Mouse (Mus musculus) midbrain, embryonic 16.5 days (tissue): ENCODE results near the gene Hist4h4. TPM values are rescaled to one million over a fixed set of nuclear protein-coding genes. Genes with fewer than 3 reads are reported as not detected.
A peak's percentile ranks its signal among the peaks of the same experiment; 100 is the strongest.
"Not testable (repeated sequence)": the region's sequence is repeated elsewhere in the genome, so short reads cannot be mapped to it uniquely, and the experiment has no call there.

Source experiments
- ATAC-seq: fragments of 200-750 bp; cut with Nextera tagmentation; 2 replicates; pipeline ENCODE4 v1.8.0; 2017; ENCODE audit warnings: moderate TSS enrichment
- H3K27ac ChIP-seq: fragments of 300-500 bp; sonication (generic); 2 replicates; pipeline ENCODE4 v1.5.1; 2014; ENCODE audit warnings: mild to moderate bottlenecking, low read length, mixed read lengths
- H3K27me3 ChIP-seq: fragments of 300-500 bp; sonication (generic); 2 replicates; pipeline ENCODE4 v1.6.1; 2014; ENCODE audit warnings: low read depth, low read length, mixed read lengths; ENCODE audit not compliant: control insufficient read depth, insufficient read depth
- H3K36me3 ChIP-seq: fragments of 300-500 bp; sonication (generic); 2 replicates; pipeline ENCODE4 v1.6.1; 2014; ENCODE audit warnings: mild to moderate bottlenecking, low read length, moderate library complexity, mixed read lengths; ENCODE audit not compliant: control insufficient read depth, insufficient read depth
- H3K4me1 ChIP-seq: fragments of 300-500 bp; sonication (generic); 2 replicates; pipeline ENCODE4 v1.6.1; 2014; ENCODE audit warnings: mild to moderate bottlenecking, low read length, mixed read lengths; ENCODE audit not compliant: control insufficient read depth, insufficient read depth
- H3K4me2 ChIP-seq: fragments of 300-500 bp; sonication (generic); 2 replicates; pipeline ENCODE4 v1.6.1; 2014; ENCODE audit warnings: mild to moderate bottlenecking, low read length, mixed read lengths
- H3K4me3 ChIP-seq: fragments of 300-500 bp; sonication (generic); 2 replicates; pipeline ENCODE4 v1.5.1; 2014; ENCODE audit warnings: low read depth, mild to moderate bottlenecking, low read length, moderate library complexity, mixed read lengths
- H3K9ac ChIP-seq: fragments of 300-500 bp; sonication (generic); 2 replicates; pipeline ENCODE4 v1.6.1; 2014; ENCODE audit warnings: low read depth, low read length, mixed read lengths
- H3K9me3 ChIP-seq: fragments of 300-500 bp; sonication (generic); replicated peaks from 2 replicates; pipeline ENCODE4 v1.6.1; 2014; ENCODE audit warnings: mild to moderate bottlenecking, low read length, mixed read lengths; ENCODE audit not compliant: control insufficient read depth, poor library complexity, severe bottlenecking
- WGBS: fragments of 180-500 bp; shearing (Covaris S2); extraction: QIAGEN DNeasy Blood & Tissue Kit; methylation state at CpG from one replicate; pipeline ENCODE4 v1.1.7; 2014; 5-methylcytosine and 5-hydroxymethylcytosine counted together
- polyA plus RNA-seq: library from polyadenylated mRNA; unstranded; fragments of >200 nt; fragmentation: Nextera tagmentation; extraction: Ambion mirVana; gene quantifications from 2 replicates; pipeline ENCODE4 v1.2.1, GENCODE M21; 2015

Gene Hist4h4
- polyA plus RNA-seq, 1 experiment from 2014 or later = 0.68 TPM

GRCm38 (mm10) chr6:136801274-136801673, 2.9 kb downstream of the Hist4h4 start:
- Histone ChIP-seq H3K4me1 (peaks cover 9% of the 10 kb centered on the region), H3K9ac (no peak overlapping the region), H3K27me3 (no peaks in the 10 kb centered on the region), H3K36me3 (no peaks in the 10 kb centered on the region), H3K4me3 (no peak overlapping the region), H3K9me3 (no peaks in the 10 kb centered on the region), H3K27ac (no peak overlapping the region), H3K4me2 (no peak overlapping the region)
- WGBS = 87% methylated on average over 6 of the region's 6 CpGs
- no peak for ATAC-seq

GRCm38 (mm10) chr6:136800710-136801109, 3.5 kb downstream of the Hist4h4 start:
- Histone ChIP-seq H3K4me1 (peaks cover 9% of the 10 kb centered on the region), H3K27me3 (no peaks in the 10 kb centered on the region), H3K9ac (no peak overlapping the region), H3K9me3 (no peaks in the 10 kb centered on the region), H3K36me3 (no peaks in the 10 kb centered on the region), H3K27ac (no peak overlapping the region), H3K4me3 (no peak overlapping the region), H3K4me2 (no peak overlapping the region)
- WGBS = 91% methylated on average over 8 of the region's 8 CpGs
- ATAC-seq = no peak

GRCm38 (mm10) chr6:136797874-136798693, 6.1 kb downstream of the Hist4h4 start:
- H3K4me3 ChIP-seq, H3K9ac ChIP-seq, ATAC-seq, H3K27me3 ChIP-seq, H3K36me3 ChIP-seq, H3K9me3 ChIP-seq, H3K4me2 ChIP-seq, H3K27ac ChIP-seq: not testable (repeated sequence)
- H3K4me1 ChIP-seq = peaks cover 11% of the 10 kb centered on the region
- WGBS = 78% methylated on average over 3 of the region's 3 CpGs

- Histone ChIP-seq H3K27me3 (no peaks in the 10 kb centered on the region), H3K4me2 (no peak overlapping the region), H3K27ac (no peak overlapping the region), H3K9ac (no peak overlapping the region), H3K4me3 (no peak overlapping the region), H3K36me3 (no peaks in the 10 kb centered on the region), H3K4me1 (peaks cover 9% of the 10 kb centered on the region), H3K9me3 (no peaks in the 10 kb centered on the region)
- 54% methylated on average over 6 of the region's 6 CpGs for WGBS
- no peak for ATAC-seq
Measured at GRCm38 (mm10) chr6:136795850-136796249, 8.4 kb downstream of the Hist4h4 start.

GRCm38 (mm10) chr6:136795110-136795509, 9.1 kb downstream of the Hist4h4 start:
- Histone ChIP-seq H3K9ac (no peak overlapping the region), H3K4me2 (no peak overlapping the region), H3K9me3 (no peaks in the 10 kb centered on the region), H3K4me3 (no peak overlapping the region), H3K36me3 (no peaks in the 10 kb centered on the region), H3K4me1 (peaks cover 9% of the 10 kb centered on the region), H3K27me3 (no peaks in the 10 kb centered on the region), H3K27ac (no peak overlapping the region)
- 41% methylated on average over 1 of the region's 1 CpGs for WGBS
- no peak for ATAC-seq

GRCm38 (mm10) chr6:136793831-136794525, 10.2 kb downstream of the Hist4h4 start:
- no peaks in the 10 kb centered on the region for H3K9me3 ChIP-seq
- H3K4me3 ChIP-seq = peak overlapping the region; percentile 29
- H3K4me1 ChIP-seq = peaks cover 9% of the 10 kb centered on the region
- 0 out of 2 replicates have a peak, but pooled peaks have one; percentile 36 for ATAC-seq
- no peak overlapping the region for H3K9ac ChIP-seq
- peak overlapping the region; percentile 58 for H3K4me2 ChIP-seq
- H3K27me3 ChIP-seq = no peaks in the 10 kb centered on the region
- WGBS = under 1% methylated on average over 19 of the region's 24 CpGs
- H3K27ac ChIP-seq = no peak overlapping the region
- H3K36me3 ChIP-seq = no peaks in the 10 kb centered on the region

GRCm38 (mm10) chr6:136792884-136793758, 11.1 kb downstream of the Hist4h4 start:
- no peaks in the 10 kb centered on the region for H3K9me3 ChIP-seq
- no peaks in the 10 kb centered on the region for H3K27me3 ChIP-seq
- H3K4me2 ChIP-seq = peak overlapping the region; percentile 58
- peaks cover 9% of the 10 kb centered on the region for H3K4me1 ChIP-seq
- no peak overlapping the region for H3K9ac ChIP-seq
- 29% methylated on average over 16 of the region's 16 CpGs for WGBS
- no peak for ATAC-seq
- no peak overlapping the region for H3K27ac ChIP-seq
- peak overlapping the region; percentile 29 for H3K4me3 ChIP-seq
- no peaks in the 10 kb centered on the region for H3K36me3 ChIP-seq

- Histone ChIP-seq H3K27me3 (no peaks in the 10 kb centered on the region), H3K4me2 (no peak overlapping the region), H3K4me3 (no peak overlapping the region), H3K9ac (no peak overlapping the region), H3K27ac (no peak overlapping the region), H3K9me3 (no peaks in the 10 kb centered on the region), H3K36me3 (no peaks in the 10 kb centered on the region), H3K4me1 (peaks cover 9% of the 10 kb centered on the region)
- WGBS = 82% methylated on average over 5 of the region's 5 CpGs
- no peak for ATAC-seq
Measured at GRCm38 (mm10) chr6:136789391-136789971, 14.7 kb downstream of the Hist4h4 start.
